Mouse (Mus musculus) layer of hippocampus, adult 11-12 months (tissue): ENCODE results near the gene Tor1b.
"Not testable (repeated sequence)": the region's sequence is repeated elsewhere in the genome, so short reads cannot be mapped to it uniquely, and the experiment has no call there.

Source experiments
- DNase-seq: peaks from one replicate; pipeline ENCODE4 v3.0.0; 2022; ENCODE audit warnings: low spot score

Gene Tor1b

GRCm38 (mm10) chr2:30931922-30932321 is 20.8 kb upstream of the Tor1b start:
- no peak for DNase-seq

GRCm38 (mm10) chr2:30933032-30933431 is 19.7 kb upstream of the Tor1b start:
- no peak for DNase-seq

DNA sequence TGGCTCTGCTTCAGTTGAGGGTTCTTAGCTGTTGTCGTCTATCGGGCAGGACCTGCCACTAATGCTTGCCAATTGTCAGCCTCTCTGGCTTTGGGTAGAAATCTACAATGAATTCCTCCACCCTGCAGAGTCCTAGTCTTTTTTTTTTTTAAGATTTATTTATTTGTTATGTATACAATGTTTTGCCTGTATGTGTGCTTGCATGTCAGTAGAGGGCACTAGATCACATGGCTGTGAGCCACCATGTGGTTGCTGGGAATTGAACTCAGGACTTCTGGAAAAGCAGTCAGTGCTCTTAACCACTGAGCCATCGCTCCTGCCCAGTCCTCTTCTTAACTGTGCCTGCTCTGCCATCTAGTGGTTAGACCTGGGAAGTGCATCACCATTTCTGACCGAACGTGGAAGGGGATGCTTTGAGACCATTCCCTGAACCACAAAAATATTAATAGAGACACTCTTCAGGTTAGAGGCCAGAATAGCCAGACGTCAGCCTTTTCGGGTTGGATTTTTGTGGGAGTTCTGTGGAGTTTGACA is 18.8 kb upstream of the Tor1b start:
- peak; percentile 86 for DNase-seq

GRCm38 (mm10) chr2:30936808-30937207 is 16.0 kb upstream of the Tor1b start:
- DNase-seq, result no peak

- DNase-seq, result no peak
Measured at GRCm38 (mm10) chr2:30937731-30938130, 15.0 kb upstream of the Tor1b start.

GRCm38 (mm10) chr2:30938574-30938991 is 14.2 kb upstream of the Tor1b start:
- no peak for DNase-seq

GRCm38 (mm10) chr2:30941586-30941985 is 11.2 kb upstream of the Tor1b start:
- DNase-seq, result no peak

- not testable (repeated sequence) for DNase-seq
Measured at GRCm38 (mm10) chr2:30942116-30942515, 10.6 kb upstream of the Tor1b start.

- peak; percentile 54 for DNase-seq
Measured at GRCm38 (mm10) chr2:30942603-30943011, 10.2 kb upstream of the Tor1b start.

- DNase-seq, result no peak
Measured at GRCm38 (mm10) chr2:30952457-30952823, 319 bp upstream of the Tor1b start.

GRCm38 (mm10) chr2:30954797-30955196 is 2.0 kb downstream of the Tor1b start:
- no peak for DNase-seq

DNA sequence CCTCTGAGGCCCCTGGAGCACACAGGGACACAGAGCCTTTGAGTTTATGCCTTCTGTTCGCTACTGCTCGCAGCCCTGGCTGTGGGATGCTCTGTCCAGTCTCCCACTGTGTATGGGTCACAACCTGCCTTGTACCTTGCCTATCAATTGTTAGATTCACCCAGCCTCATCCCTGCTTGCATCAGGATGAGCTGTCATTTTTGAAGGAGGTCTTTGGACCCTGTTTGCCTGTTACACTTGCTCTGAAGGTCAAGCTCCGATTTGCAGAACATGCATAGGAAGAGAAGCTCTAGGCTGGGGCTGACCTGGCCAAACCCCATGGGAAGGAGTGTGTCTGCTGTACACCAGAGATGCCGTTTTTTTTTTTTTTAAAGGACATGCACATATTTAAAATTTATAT is 4.8 kb downstream of the Tor1b start:
- DNase-seq, result no peak

DNA sequence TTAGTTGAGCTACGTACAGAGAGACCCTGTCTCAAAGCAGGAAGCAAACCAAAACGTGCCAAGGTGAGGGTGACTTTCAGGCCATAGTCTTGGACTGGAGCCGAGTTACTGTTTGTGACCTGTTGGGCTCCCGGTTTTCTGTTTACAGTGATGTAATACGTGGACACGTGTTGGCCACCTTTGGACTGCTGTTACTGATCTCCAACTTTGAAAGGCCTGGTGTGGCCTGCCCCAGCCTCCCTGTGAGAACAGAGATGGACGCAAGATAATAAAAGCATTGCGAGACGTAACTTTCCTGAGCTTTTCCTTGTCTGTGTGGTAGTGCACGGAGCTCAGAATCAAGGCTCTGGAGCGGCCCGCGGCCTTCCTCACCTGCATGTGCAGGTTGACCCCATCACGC is 6.0 kb downstream of the Tor1b start:
- DNase-seq, result no peak

DNA sequence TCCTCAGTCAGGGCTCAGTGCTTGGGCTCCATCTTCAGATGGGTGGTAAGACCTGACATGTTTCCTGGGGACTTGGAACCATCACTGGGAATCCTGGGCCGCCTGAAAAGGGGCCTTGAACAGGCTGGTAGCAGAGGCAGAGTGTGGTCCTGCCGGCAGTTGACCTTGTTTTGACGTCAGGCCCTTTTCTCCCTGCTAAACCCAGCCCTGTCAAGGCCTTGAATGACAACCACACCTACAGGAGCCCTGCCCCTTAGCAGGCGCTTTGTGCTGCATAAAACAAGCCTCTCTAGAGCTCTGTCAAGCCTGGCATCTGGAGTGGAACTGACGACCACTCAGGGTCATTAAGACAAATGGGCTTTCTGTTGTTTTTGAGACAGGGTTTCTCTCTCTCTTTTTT is 7.1 kb downstream of the Tor1b start:
- DNase-seq, result no peak

DNA sequence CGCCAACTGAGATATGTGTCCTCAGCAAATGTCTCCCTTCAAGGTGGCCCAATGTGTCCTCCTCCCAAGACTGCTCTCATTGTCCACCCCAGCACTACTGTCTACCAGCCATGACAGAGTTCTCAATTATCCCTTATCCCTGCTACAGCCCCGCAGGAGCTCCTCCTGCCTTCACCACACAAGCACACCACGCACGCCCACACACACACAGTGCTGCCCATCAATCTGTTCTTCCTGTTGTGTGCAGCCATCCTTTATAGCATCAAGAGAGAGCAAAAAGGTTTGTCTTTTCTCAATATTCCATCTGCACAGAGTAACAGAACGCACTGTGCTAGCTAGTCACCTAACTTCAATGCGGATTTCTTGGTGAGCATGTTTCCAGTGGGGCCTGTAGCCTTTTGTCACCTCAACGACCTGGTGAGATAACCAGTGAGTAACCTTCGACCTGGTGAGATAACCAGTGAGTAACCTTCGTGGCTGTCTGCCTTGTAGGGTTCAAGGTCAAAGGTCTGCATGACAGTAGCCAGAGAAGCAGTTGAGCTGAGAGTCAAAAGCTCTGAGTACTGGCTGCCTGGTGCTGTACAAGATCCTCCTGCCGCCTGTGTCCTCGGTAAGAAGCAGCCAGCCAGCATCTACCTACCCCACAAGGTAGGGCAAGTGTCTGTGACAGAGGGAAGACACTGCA is 10.0 kb downstream of the Tor1b start:
- no peak for DNase-seq

DNA sequence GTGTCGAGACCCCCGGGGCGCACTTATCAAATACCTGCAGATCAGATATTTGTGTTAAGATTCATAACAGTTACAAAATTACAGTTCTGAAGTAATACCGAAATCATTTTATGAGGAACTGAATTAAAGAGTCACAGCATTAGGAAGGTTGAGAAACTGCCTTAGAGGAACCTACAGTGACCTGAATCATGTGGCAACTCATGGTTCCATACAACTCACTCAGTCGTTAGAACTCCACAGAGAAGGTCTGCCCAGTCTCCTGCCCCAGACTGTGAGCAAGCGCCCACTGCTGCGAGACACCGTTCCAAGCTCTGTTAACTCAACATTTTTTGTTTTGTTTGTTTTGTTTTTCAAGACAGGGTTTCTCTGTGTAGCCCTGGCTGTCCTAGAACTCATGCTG is 12.9 kb downstream of the Tor1b start:
- DNase-seq, result no peak

- DNase-seq, result no peak
Measured at GRCm38 (mm10) chr2:30966826-30967225, 14.1 kb downstream of the Tor1b start.

DNA sequence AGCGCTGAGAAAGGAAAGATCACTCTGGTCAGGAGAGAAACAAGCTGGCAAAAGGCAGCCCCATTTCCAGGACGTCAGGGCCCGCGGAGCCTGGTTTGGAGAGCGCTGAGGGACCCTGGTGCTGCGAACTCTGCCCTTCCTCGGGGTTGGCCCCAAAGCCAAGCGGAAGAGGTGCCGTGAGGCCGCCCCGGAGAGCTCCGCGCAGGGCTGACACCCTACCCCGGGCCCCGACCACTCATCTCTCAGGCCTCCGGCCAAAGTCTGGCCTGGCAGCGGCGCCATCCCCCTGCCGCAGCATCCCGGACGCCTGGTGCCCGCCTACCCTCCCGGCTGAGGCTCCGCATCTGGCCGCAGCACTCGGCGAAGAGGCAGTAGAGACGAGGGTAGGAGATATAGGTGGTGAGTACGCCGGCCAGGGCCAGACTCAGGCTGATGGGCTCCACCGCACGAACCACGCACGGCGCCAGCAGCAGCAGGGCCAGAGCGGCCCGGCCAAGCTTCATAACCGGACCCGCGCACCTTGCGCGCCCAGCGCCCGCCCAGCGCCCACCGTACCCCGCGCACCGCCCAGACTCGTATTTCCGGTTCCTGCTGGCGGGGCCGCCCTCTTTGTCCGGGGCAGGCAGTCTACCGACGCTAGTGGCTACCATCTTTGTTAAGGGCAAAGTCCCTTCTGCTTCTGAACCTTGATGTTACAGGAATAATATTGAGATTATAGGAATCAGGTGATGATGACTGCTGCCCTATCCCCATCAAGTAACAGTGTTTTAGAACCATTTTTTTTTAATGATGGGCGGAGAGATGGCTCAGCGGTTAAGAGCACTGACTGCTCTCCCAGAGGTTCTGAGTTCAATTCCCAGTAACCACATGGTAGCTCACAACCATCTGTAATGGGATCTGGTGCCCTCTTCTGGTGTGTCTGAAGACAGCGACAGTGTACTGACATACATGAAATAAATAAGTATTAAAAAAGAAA is 14.9 kb downstream of the Tor1b start, which contains the start of gene Tor1a:
Gene Tor1a (minus strand): TSS at position 582 of the 976 bp plus-strand sequence.
- DNase-seq, result peak; percentile 91

DNA sequence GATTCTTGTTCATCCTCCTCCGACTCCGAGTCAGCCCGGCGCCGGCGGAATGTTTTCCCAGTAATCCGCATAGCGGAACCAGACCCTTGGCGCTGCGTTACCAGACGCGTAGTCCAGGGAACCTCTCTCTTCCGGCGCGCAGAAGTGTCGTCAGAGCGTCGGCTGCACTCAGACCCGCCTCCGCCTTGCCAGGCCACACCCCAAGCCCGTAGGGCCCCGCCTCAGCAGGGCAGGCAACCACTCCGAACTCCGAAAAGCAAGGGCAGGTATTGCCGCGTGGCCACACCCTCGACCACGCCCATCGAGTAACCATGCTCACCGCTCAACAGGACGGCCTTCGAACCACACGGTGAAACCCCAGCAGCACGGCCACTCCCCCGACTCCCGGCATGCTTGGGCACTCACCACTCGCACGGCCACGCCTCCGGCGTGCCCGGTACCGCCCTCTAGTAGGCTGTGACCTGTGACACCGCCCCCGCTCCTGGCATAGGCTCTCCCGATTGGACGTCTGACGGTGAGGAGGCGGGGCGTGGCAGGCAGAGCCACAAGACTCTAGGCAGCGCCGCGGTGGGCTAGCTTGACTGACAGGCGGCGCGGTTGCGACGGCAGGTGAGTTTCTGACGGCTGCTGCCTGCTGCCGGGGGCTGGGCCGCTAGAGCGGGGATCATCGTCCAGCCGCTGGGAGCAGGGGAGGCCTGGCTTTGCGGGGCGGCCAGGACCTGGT is 29.2 kb downstream of the Tor1b start, which contains the start of the genes BC005624 and Usp20:
Gene BC005624 (minus strand): TSS at position 412 of the 724 bp plus-strand sequence.
Gene Usp20 (plus strand): TSS at position 490 of the 724 bp plus-strand sequence.
- peak; percentile 100 for DNase-seq

DNA sequence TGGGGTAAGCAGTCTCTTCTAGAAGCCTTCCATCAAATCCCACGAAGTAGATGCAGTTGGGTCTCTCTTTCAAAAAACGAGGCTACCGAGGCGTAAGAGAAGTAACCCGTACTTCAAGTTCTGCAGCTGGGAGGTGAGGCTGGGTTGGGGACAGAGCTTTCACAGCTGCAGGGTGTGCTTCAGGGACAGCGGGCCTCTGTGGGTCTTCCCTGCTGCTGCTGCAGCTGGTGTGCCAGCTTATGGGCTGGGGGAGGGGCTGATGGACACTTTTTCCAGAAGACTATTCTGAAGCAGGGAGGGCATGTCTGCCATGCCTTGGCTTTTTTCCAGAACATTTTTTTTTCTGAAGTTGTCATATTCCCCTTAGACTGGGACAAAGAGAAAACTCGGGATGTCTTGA is 30.3 kb downstream of the Tor1b start:
- no peak for DNase-seq

DNA sequence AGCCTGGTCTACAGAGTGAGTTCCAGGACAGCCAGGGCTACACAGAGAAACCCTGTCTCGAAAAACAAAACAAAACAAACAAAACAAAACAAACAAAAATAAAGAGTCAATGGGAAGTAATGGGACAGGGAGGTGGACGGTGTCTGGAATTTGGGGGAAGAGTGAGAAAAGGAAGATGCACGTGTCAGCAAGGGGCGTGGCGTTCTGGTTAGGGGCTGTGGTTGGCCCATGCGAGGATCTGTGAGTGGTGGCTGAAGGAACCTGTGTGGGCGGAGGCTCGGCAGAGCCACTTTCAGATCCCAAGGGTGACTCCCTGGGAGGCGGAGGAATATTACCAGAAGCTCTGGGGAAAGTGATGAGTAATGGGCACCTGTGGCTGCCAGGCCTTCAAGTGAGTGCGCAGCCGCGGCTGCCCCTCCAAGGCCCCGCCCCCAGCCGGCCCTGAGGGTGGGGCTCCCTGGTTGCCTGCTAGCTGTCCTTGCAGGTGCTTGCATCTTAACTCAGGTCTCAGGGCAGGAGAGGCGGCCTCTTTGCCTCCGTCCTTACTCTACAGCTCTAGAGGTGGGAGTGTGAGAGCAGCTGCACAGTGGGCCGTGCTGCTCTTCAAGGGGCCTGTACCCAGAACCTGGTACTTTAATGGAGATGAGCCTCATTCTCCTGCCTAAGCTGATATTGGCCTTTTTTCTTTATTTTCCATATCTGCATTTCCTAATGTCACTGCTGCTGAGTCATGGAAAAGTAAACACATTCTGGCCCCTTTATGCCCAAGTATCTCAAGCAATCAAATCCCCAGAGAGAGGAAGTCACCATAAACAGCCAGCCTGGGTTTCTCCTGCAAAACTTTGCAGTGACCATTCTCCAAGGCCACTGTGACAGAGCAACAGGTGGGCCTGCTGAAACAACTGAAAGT is 32.6 kb downstream of the Tor1b start:
- no peak for DNase-seq
